ENCODE assay signal across 8 mouse cellular contexts in genomic region chr7:28740949-28741348, GRCm38 (mm10). TPM values are rescaled to one million over a fixed set of nuclear protein-coding genes. Genes with fewer than 3 reads are reported as not detected.
DNase-seq lines count a peak whose midpoint lies in the region; ATAC-seq and TF ChIP-seq lines count a peak whose summit lies in the region.

No protein-coding gene starts in this region.

- peak overlapping the region; percentile 32; the same call in 1 of the 2 replicates for H3K27ac ChIP-seq in heart, embryonic 16.5 days (ENCODE audit: low read length)
- H3K27ac ChIP-seq in hindbrain, embryonic 10.5 days = peak overlapping the region; percentile 93
- H3K27ac ChIP-seq in midbrain, embryonic 13.5 days = peak overlapping the region; percentile 63

- WGBS in heart, embryonic 16.5 days = 31% methylated on average over 9 of the region's 9 CpGs
- WGBS in hindbrain, embryonic 10.5 days = 43% methylated on average over 9 of the region's 9 CpGs
- 42% methylated on average over 9 of the region's 9 CpGs for WGBS in midbrain, embryonic 13.5 days

- peaks cover 12% of the 10 kb centered on the region for H3K4me1 ChIP-seq in heart, embryonic 16.5 days (ENCODE audit: control insufficient read depth, insufficient read depth, low read length)
- H3K4me1 ChIP-seq in G1E (ENCODE audit: insufficient read depth, low read depth, low read length) = peaks cover 39% of the 10 kb centered on the region
- peaks cover 18% of the 10 kb centered on the region for H3K4me1 ChIP-seq in hindbrain, embryonic 10.5 days (replicated peaks)
- peaks cover 14% of the 10 kb centered on the region for H3K4me1 ChIP-seq in midbrain, embryonic 13.5 days (replicated peaks)

- no peak for DNase-seq in heart, postnatal 36 days
- DNase-seq in G1E (ENCODE audit: low spot score) = no peak
- DNase-seq in hindbrain, embryonic 10.5 days (ENCODE audit: low spot score) = no peak
- DNase-seq in thymus, adult 18-20 months = no peak
- no peak for DNase-seq in frontal cortex, postnatal 14 days (ENCODE audit: low spot score in 2 of 2)

- H3K36me3 ChIP-seq in heart, embryonic 16.5 days (ENCODE audit: control insufficient read depth, insufficient read depth) = peaks cover 30% of the 10 kb centered on the region
- peaks cover 52% of the 10 kb centered on the region for H3K36me3 ChIP-seq in G1E (replicated peaks)
- H3K36me3 ChIP-seq in hindbrain, embryonic 10.5 days = peaks cover 65% of the 10 kb centered on the region
- H3K36me3 ChIP-seq in midbrain, embryonic 13.5 days = peaks cover 47% of the 10 kb centered on the region

- H3K9me3 ChIP-seq in heart, embryonic 16.5 days (replicated peaks; ENCODE audit: control insufficient read depth, low read length) = no peaks in the 10 kb centered on the region
- H3K9me3 ChIP-seq in G1E (replicated peaks) = no peaks in the 10 kb centered on the region
- no peaks in the 10 kb centered on the region for H3K9me3 ChIP-seq in hindbrain, embryonic 10.5 days
- H3K9me3 ChIP-seq in midbrain, embryonic 13.5 days = no peaks in the 10 kb centered on the region

- peak overlapping the region; percentile 80 for H3K4me3 ChIP-seq in heart, embryonic 16.5 days (ENCODE audit: low read length)
- peak overlapping the region; percentile 81 for H3K4me3 ChIP-seq in G1E (ENCODE audit: low read depth, low read length)
- peak overlapping the region; percentile 69 for H3K4me3 ChIP-seq in hindbrain, embryonic 10.5 days
- H3K4me3 ChIP-seq in midbrain, embryonic 13.5 days (replicated peaks) = peak overlapping the region; percentile 67

- peak overlapping the region; percentile 65 for H3K9ac ChIP-seq in heart, embryonic 16.5 days (ENCODE audit: low read length)
- peak overlapping the region; percentile 88 for H3K9ac ChIP-seq in midbrain, embryonic 13.5 days (replicated peaks)

- no peak for ATAC-seq in heart, embryonic 16.5 days (replicated peaks; ENCODE audit: extremely low read depth, insufficient read depth, low FRiP score)
- ATAC-seq in G1E (ENCODE audit: extremely low read depth, insufficient number of reproducible peaks, low FRiP score, poor library complexity, severe bottlenecking) = no peak
- no peak for ATAC-seq in midbrain, embryonic 13.5 days
- no peak for ATAC-seq in erythroid progenitor cell, adult 5-6 weeks (replicated peaks; ENCODE audit: low FRiP score, poor library complexity, severe bottlenecking)

- H3K27me3 ChIP-seq in heart, embryonic 16.5 days (ENCODE audit: control insufficient read depth, insufficient read depth, low read length) = no peaks in the 10 kb centered on the region
- H3K27me3 ChIP-seq in G1E (ENCODE audit: insufficient read depth, low read length) = no peaks in the 10 kb centered on the region
- H3K27me3 ChIP-seq in hindbrain, embryonic 10.5 days (ENCODE audit: insufficient read depth, poor library complexity, severe bottlenecking) = no peaks in the 10 kb centered on the region
- no peaks in the 10 kb centered on the region for H3K27me3 ChIP-seq in midbrain, embryonic 13.5 days

- H3K4me2 ChIP-seq in heart, embryonic 16.5 days (ENCODE audit: low read depth, low read length) = peak overlapping the region; percentile 63
- peak overlapping the region; percentile 86 for H3K4me2 ChIP-seq in midbrain, embryonic 13.5 days (replicated peaks)

- TF ChIP-seq CTCF in G1E (IDR thresholded peaks at IDR 0.05; ENCODE audit: low read depth, low read length) = no peak

- intact Hi-C loops in heart, postnatal 36 days (cut with DNase I) = loop anchor here (10.0 kb wide), 1 partner anchor 564 kb away; the partner anchor contains the start of gene Dpf1

RNA-seq across cellular contexts. Expression of gene Mrps12, which starts 0.7 kb away (rescaled TPM):
- 122 TPM in 2 replicates for polyA plus RNA-seq in heart, embryonic 16.5 days (2015; fragmentation: Nextera tagmentation; extraction: Ambion mirVana)
- total RNA-seq in heart, postnatal 36 days (2021) = 10 to 100 TPM; 53.9 to 54.1 TPM
- total RNA-seq in G1E (2014; fragmentation: Nextera tagmentation) (12.3 and 14.2 TPM in 2 replicates), G1E (2017) (24.8 and 33.9 TPM in 2 replicates)
- 217 and 283 TPM in 2 replicates for polyA plus RNA-seq in G1E (2012)
- polyA plus RNA-seq in hindbrain, embryonic 10.5 days (2016; fragmentation: Nextera tagmentation; extraction: Ambion mirVana) = 151 and 160 TPM in 2 replicates
- polyA plus RNA-seq in midbrain, embryonic 13.5 days (2015; fragmentation: Nextera tagmentation; extraction: Ambion mirVana) = 108 and 112 TPM in 2 replicates
- total RNA-seq in erythroid progenitor cell, adult 5-6 weeks (2015; ENCODE audit: low replicate concordance) = 12.6 and 27.2 TPM in 2 replicates
- total RNA-seq in erythroid progenitor cell, adult 5-6 weeks (2017; ENCODE audit: low replicate concordance) = 16.2 and 17.5 TPM in 2 replicates

RNA-seq across cellular contexts. Expression of gene Sars2, which starts 0.8 kb away (rescaled TPM):
- 20.8 and 21.4 TPM in 2 replicates for polyA plus RNA-seq in heart, embryonic 16.5 days (2015; fragmentation: Nextera tagmentation; extraction: Ambion mirVana)
- total RNA-seq in heart, postnatal 36 days (2021) = 10 to 100 TPM; 14.6 to 16.3 TPM
- 10.1 and 17.1 TPM in 2 replicates for total RNA-seq in G1E (2014; fragmentation: Nextera tagmentation)
- 9.1 and 10.0 TPM in 2 replicates for total RNA-seq in G1E (2017)
- 33.4 and 41.5 TPM in 2 replicates for polyA plus RNA-seq in G1E (2012)
- polyA plus RNA-seq in hindbrain, embryonic 10.5 days (2016; fragmentation: Nextera tagmentation; extraction: Ambion mirVana) = 38.6 and 43.9 TPM in 2 replicates
- polyA plus RNA-seq in midbrain, embryonic 13.5 days (2015; fragmentation: Nextera tagmentation; extraction: Ambion mirVana) = 22.4 and 22.9 TPM in 2 replicates
- 1.3 and 6.1 TPM in 2 replicates for total RNA-seq in erythroid progenitor cell, adult 5-6 weeks (2015; ENCODE audit: low replicate concordance)
- 0.39 and 4.4 TPM in 2 replicates for total RNA-seq in erythroid progenitor cell, adult 5-6 weeks (2017; ENCODE audit: low replicate concordance)

RNA-seq across cellular contexts. Expression of gene Ccer2, which starts 15.0 kb away (rescaled TPM):
- not detected in 2 replicates for polyA plus RNA-seq in heart, embryonic 16.5 days (2015; fragmentation: Nextera tagmentation; extraction: Ambion mirVana)
- total RNA-seq in heart, postnatal 36 days (2021) = not detected
- total RNA-seq in G1E (2014; fragmentation: Nextera tagmentation) = not detected in 2 replicates
- not detected in 2 replicates for total RNA-seq in G1E (2017)
- polyA plus RNA-seq in G1E (2012) = not detected in 2 replicates
- polyA plus RNA-seq in hindbrain, embryonic 10.5 days (2016; fragmentation: Nextera tagmentation; extraction: Ambion mirVana) = 0.22 and 0.48 TPM in 2 replicates
- polyA plus RNA-seq in midbrain, embryonic 13.5 days (2015; fragmentation: Nextera tagmentation; extraction: Ambion mirVana) = 0.26 and 0.58 TPM in 2 replicates
- not detected in 2 replicates for total RNA-seq in erythroid progenitor cell, adult 5-6 weeks (2015; ENCODE audit: low replicate concordance)
- not detected in 2 replicates for total RNA-seq in erythroid progenitor cell, adult 5-6 weeks (2017; ENCODE audit: low replicate concordance)

RNA-seq across cellular contexts. Expression of gene Fbxo17, which starts 24.3 kb away (rescaled TPM):
- 6.7 and 7.5 TPM in 2 replicates for polyA plus RNA-seq in heart, embryonic 16.5 days (2015; fragmentation: Nextera tagmentation; extraction: Ambion mirVana)
- total RNA-seq in heart, postnatal 36 days (2021) = under 1 TPM; 0.46 to 0.53 TPM
- total RNA-seq in G1E (2014; fragmentation: Nextera tagmentation) (not detected in 2 replicates), G1E (2017) (0.27 TPM in 1 of 2 replicates, not detected in the other)
- polyA plus RNA-seq in G1E (2012) = not detected in 2 replicates
- 8.8 and 10.4 TPM in 2 replicates for polyA plus RNA-seq in hindbrain, embryonic 10.5 days (2016; fragmentation: Nextera tagmentation; extraction: Ambion mirVana)
- 3.3 and 4.0 TPM in 2 replicates for polyA plus RNA-seq in midbrain, embryonic 13.5 days (2015; fragmentation: Nextera tagmentation; extraction: Ambion mirVana)
- total RNA-seq in erythroid progenitor cell, adult 5-6 weeks (2015; ENCODE audit: low replicate concordance) = 2.5 TPM in 1 of 2 replicates, not detected in the other
- 1.3 TPM in 1 of 2 replicates, not detected in the other for total RNA-seq in erythroid progenitor cell, adult 5-6 weeks (2017; ENCODE audit: low replicate concordance)

RNA-seq across cellular contexts. Expression of gene Sirt2, which starts 25.6 kb away (rescaled TPM):
- 60.4 and 65.1 TPM in 2 replicates for polyA plus RNA-seq in heart, embryonic 16.5 days (2015; fragmentation: Nextera tagmentation; extraction: Ambion mirVana)
- total RNA-seq in heart, postnatal 36 days (2021) = 10 to 100 TPM; 85.1 to 87.0 TPM
- 50.1 and 60.0 TPM in 2 replicates for total RNA-seq in G1E (2014; fragmentation: Nextera tagmentation)
- 34.1 and 36.4 TPM in 2 replicates for total RNA-seq in G1E (2017)
- 103 and 114 TPM in 2 replicates for polyA plus RNA-seq in G1E (2012)
- polyA plus RNA-seq in hindbrain, embryonic 10.5 days (2016; fragmentation: Nextera tagmentation; extraction: Ambion mirVana) = 66.5 and 84.5 TPM in 2 replicates
- 102 and 108 TPM in 2 replicates for polyA plus RNA-seq in midbrain, embryonic 13.5 days (2015; fragmentation: Nextera tagmentation; extraction: Ambion mirVana)
- total RNA-seq in erythroid progenitor cell, adult 5-6 weeks (2015; ENCODE audit: low replicate concordance) = 38.9 and 40.2 TPM in 2 replicates
- 3.6 and 14.5 TPM in 2 replicates for total RNA-seq in erythroid progenitor cell, adult 5-6 weeks (2017; ENCODE audit: low replicate concordance)

Comparison
In these comparisons a context has a peak if more than half of its experiments do, and no peak if none do; other contexts are left out.
1. H3K27ac ChIP-seq: peak in every context shown above with its lines; median percentile 93 in hindbrain, embryonic 10.5 days; 63 in midbrain, embryonic 13.5 days; 32 in heart, embryonic 16.5 days.